Mouse (Mus musculus) midbrain, embryonic 16.5 days (tissue): ENCODE measurements around the gene Larp4b. TPM values are rescaled to one million over a fixed set of nuclear protein-coding genes. Genes with fewer than 3 reads are reported as not detected.
"Not testable (repeated sequence)": the region's sequence is repeated elsewhere in the genome, so short reads cannot be mapped to it uniquely, and the experiment has no call there.

Source experiments
- ATAC-seq: fragments of 200-750 bp; cut with Nextera tagmentation; 2 replicates; pipeline ENCODE4 v1.8.0; 2017; ENCODE audit warnings: moderate TSS enrichment
- H3K27ac ChIP-seq: fragments of 300-500 bp; sonication (generic); 2 replicates; pipeline ENCODE4 v1.5.1; 2014; ENCODE audit warnings: mild to moderate bottlenecking, low read length, mixed read lengths
- H3K27me3 ChIP-seq: fragments of 300-500 bp; sonication (generic); 2 replicates; pipeline ENCODE4 v1.6.1; 2014; ENCODE audit warnings: low read depth, low read length, mixed read lengths; ENCODE audit not compliant: control insufficient read depth, insufficient read depth
- H3K36me3 ChIP-seq: fragments of 300-500 bp; sonication (generic); 2 replicates; pipeline ENCODE4 v1.6.1; 2014; ENCODE audit warnings: mild to moderate bottlenecking, low read length, moderate library complexity, mixed read lengths; ENCODE audit not compliant: control insufficient read depth, insufficient read depth
- H3K4me1 ChIP-seq: fragments of 300-500 bp; sonication (generic); 2 replicates; pipeline ENCODE4 v1.6.1; 2014; ENCODE audit warnings: mild to moderate bottlenecking, low read length, mixed read lengths; ENCODE audit not compliant: control insufficient read depth, insufficient read depth
- H3K4me2 ChIP-seq: fragments of 300-500 bp; sonication (generic); 2 replicates; pipeline ENCODE4 v1.6.1; 2014; ENCODE audit warnings: mild to moderate bottlenecking, low read length, mixed read lengths
- H3K4me3 ChIP-seq: fragments of 300-500 bp; sonication (generic); 2 replicates; pipeline ENCODE4 v1.5.1; 2014; ENCODE audit warnings: low read depth, mild to moderate bottlenecking, low read length, moderate library complexity, mixed read lengths
- H3K9ac ChIP-seq: fragments of 300-500 bp; sonication (generic); 2 replicates; pipeline ENCODE4 v1.6.1; 2014; ENCODE audit warnings: low read depth, low read length, mixed read lengths
- H3K9me3 ChIP-seq: fragments of 300-500 bp; sonication (generic); replicated peaks from 2 replicates; pipeline ENCODE4 v1.6.1; 2014; ENCODE audit warnings: mild to moderate bottlenecking, low read length, mixed read lengths; ENCODE audit not compliant: control insufficient read depth, poor library complexity, severe bottlenecking
- WGBS: fragments of 180-500 bp; shearing (Covaris S2); extraction: QIAGEN DNeasy Blood & Tissue Kit; methylation state at CpG from one replicate; pipeline ENCODE4 v1.1.7; 2014; 5-methylcytosine and 5-hydroxymethylcytosine counted together
- polyA plus RNA-seq: library from polyadenylated mRNA; unstranded; fragments of >200 nt; fragmentation: Nextera tagmentation; extraction: Ambion mirVana; gene quantifications from 2 replicates; pipeline ENCODE4 v1.2.1, GENCODE M21; 2015

Gene Larp4b
- polyA plus RNA-seq, result 41.6 and 42.6 TPM in 2 replicates

DNA sequence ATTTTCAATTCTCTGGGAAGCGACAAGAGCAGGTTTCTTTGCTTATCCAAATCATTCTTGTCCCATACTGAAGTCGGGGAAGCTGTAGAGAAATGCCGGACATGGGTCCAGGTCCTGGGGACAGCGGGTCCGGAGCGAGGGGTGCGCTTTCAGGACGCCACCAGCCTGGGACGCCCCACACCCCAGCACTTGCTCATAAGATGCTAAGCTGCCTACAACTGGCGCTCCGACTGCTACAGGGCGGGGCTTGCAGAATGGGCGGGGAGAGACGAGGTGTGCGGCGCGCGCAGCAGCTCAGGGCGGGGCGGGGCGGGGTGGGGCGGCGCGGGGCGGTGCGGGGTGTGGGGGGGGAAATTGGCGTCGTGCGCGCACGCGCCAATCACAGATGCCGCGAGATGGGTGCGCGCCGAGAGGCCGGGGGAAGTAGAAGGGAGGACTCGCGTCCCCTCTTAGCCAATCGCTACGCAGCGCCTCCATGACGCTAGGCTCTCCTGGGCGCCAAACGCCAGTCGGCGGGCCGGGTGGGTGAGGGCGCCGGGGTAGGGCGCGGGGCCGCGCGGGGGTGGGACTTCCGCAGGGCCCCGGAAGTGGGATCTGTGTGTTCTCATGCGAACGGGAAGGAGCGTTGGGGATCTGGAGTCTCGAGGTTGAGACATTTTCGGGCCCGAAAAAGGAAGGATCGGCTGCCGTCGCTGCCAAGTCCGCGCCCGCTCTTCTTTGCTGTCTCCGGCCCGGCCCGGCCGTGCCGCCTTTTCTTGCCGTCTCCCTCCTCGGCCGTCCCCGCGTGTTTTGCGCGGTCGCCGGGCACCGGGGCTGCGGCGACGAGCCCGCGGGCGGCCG lies at the start of gene Larp4b:
Gene Larp4b (plus strand): TSS at position 566 of the 840 bp plus-strand sequence.
- WGBS, result under 1% methylated on average over 82 of the region's 92 CpGs
- H3K4me3 ChIP-seq, result peak within 1 kb of the TSS; percentile 99
- peak; percentile 100 for ATAC-seq

DNA sequence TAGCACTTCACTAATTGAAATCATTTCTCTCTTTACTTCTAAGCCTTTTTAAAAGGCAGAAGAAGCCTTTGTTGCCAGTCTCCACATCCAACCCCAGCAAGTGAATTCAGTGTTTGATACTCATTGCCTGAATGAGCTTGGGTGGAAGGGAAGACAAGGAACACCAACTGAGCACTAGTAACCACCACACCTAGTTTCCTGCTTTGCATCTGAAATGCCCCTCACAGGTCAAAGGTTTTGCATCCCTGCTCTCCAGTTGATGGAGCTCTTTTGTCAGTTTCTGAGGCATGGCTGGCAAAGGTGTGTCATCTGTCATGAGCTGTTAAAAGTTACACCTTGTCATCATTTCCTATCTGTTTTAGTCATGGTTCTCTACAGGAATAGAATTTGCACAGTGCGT lies 49.0 kb upstream of the Larp4b start:
- Histone ChIP-seq H3K9me3 (no peaks in the 10 kb centered on the region), H3K4me2 (no peak overlapping the region), H3K27ac (no peak overlapping the region), H3K4me1 (no peaks in the 10 kb centered on the region), H3K27me3 (no peaks in the 10 kb centered on the region), H3K4me3 (no peak overlapping the region), H3K36me3 (no peaks in the 10 kb centered on the region), H3K9ac (no peak overlapping the region)
- 100% methylated on average over 1 of the region's 1 CpGs for WGBS
- ATAC-seq, result no peak

More for the DNA sequence above, at the start of gene Larp4b:
- Histone ChIP-seq H3K27ac (peak within 1 kb of the TSS; percentile 88), H3K4me2 (peak within 1 kb of the TSS; percentile 97), H3K9me3 (no peaks in the 10 kb centered on the region), H3K4me1 (peaks cover 34% of the 10 kb centered on the region), H3K27me3 (no peaks in the 10 kb centered on the region), H3K9ac (peak within 1 kb of the TSS; percentile 96), H3K36me3 (no peaks in the 10 kb centered on the region)

DNA sequence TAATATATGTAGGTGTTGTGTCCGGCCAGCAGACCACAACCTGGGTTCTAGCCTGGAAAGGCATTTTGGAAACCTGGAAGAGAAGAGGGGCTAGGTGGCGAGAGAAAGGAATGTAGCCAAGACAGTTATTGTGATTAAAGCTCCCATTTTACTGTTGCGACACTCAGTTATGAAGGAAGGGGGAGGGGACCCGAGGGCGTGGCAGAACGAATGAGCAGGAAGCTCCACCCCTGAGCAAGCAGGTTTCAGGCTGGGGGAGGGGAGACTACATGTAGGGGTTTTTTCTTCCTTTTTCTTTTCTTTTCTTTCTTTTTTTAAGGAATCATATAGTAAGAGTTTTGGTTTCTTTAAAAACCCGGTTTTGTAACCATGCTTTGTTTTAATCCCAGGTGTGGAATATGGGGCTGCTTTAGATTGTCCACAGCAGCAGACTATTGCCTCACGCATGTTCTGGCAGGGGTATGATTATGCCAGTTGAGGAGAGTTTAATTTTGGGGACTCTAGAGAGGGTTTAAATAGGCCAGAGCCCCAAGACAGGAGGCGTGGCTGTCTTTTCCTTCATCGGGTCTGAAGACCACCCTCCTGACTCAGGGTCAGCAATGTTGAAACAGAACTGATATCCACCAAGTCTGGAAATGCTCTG lies 41.5 kb upstream of the Larp4b start:
- not testable (repeated sequence) for H3K4me2 ChIP-seq, H3K4me3 ChIP-seq, H3K36me3 ChIP-seq, ATAC-seq, H3K27ac ChIP-seq, H3K4me1 ChIP-seq, H3K9ac ChIP-seq, H3K9me3 ChIP-seq, H3K27me3 ChIP-seq
- WGBS, result 73% methylated on average over 10 of the region's 10 CpGs

DNA sequence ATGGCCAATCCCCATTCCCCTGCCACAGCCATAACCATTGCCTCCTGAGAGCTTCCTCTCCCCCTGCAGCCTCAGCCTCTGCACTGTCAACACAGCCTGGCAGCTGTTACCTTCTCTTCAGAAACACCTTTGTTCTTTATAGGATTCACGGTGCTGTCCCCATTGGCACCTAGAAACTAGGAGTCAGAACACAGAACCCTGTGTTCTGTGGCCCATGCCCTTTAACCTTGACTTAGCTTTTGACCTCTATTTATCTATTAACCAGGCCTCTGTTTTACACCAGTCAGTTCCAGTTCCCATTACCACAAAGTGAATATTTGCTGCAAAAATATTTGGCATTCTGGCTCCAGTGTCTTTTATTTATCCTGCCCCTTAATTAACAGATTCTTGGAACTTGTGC lies 36.4 kb upstream of the Larp4b start:
- 83% methylated on average over 1 of the region's 1 CpGs for WGBS
- Histone ChIP-seq H3K27ac (no peak overlapping the region), H3K4me3 (no peak overlapping the region), H3K4me1 (no peaks in the 10 kb centered on the region), H3K9ac (no peak overlapping the region), H3K27me3 (no peaks in the 10 kb centered on the region), H3K4me2 (no peak overlapping the region), H3K36me3 (no peaks in the 10 kb centered on the region), H3K9me3 (no peaks in the 10 kb centered on the region)
- no peak for ATAC-seq

DNA sequence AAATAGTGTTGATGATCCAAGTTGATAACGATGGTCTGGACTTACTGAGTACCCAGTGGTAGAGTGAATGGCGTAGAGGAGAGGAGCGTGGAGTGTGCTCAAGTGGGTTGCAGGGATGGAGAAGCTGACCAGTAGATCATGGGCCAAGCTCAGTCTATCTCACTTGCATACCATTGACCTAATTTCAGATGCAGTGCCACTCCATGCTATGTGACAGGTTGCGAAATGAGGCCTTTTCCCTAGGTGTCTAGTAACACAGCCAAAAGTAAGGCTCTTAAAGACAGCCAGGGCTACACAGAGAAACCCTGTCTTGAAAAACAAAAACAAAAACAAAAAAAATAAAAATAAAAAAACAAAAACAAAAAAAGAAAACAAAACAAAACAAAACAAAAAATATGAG lies 35.0 kb upstream of the Larp4b start:
- Histone ChIP-seq H3K27ac (no peak overlapping the region), H3K36me3 (no peaks in the 10 kb centered on the region), H3K9ac (no peak overlapping the region), H3K27me3 (no peaks in the 10 kb centered on the region), H3K4me1 (no peaks in the 10 kb centered on the region), H3K4me2 (no peak overlapping the region), H3K4me3 (no peak overlapping the region), H3K9me3 (no peaks in the 10 kb centered on the region)
- 91% methylated on average over 4 of the region's 4 CpGs for WGBS
- ATAC-seq, result no peak

DNA sequence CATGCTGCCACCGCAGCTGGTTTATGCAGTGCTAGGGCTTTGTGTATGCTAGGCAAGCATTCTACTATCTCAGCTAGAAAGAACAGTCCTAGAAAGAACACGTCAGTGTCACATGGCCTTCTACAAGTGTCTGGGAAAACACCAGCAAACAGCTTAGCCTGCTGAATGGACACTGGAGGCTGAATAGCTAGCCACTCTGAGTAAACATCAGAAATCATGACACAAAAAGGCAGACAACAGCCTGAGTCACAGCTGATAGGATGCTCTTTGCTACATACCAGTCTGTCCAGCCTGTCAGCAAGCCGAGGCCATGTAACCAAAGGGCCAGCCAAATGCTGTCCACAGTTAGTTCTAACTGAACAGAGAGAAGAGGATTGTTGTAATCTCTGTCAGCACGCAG lies 32.3 kb upstream of the Larp4b start:
- Histone ChIP-seq H3K27me3 (no peaks in the 10 kb centered on the region), H3K4me3 (no peak overlapping the region), H3K4me2 (no peak overlapping the region), H3K36me3 (no peaks in the 10 kb centered on the region), H3K27ac (no peak overlapping the region), H3K9ac (no peak overlapping the region), H3K4me1 (no peaks in the 10 kb centered on the region), H3K9me3 (no peaks in the 10 kb centered on the region)
- WGBS, result 74% methylated on average over 4 of the region's 4 CpGs
- ATAC-seq, result no peak

DNA sequence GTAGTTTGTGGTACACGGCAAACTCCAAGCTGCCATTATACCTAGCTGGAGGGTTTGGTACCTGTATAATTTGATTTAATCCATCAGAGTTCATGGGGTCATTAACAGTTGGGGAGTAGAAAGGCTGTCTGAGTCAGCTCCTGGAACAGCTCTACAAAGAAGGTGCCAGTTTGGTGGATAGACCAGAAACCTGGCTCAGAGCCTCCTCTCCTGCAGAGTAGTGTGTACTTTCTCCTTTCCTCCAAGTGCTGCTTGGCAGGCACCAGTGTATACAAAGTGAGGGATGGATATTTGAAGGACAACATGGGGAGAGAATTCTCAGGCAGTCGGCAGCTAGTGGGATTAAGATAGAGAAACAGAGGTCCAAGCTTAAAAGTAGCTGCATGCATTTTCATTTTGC lies 29.5 kb upstream of the Larp4b start:
- ATAC-seq, result no peak
- no peaks in the 10 kb centered on the region for H3K27me3 ChIP-seq
- H3K4me3 ChIP-seq, result no peak overlapping the region
- no peak overlapping the region for H3K4me2 ChIP-seq
- no peak overlapping the region for H3K9ac ChIP-seq
- H3K36me3 ChIP-seq, result no peaks in the 10 kb centered on the region
- no peaks in the 10 kb centered on the region for H3K4me1 ChIP-seq
- H3K9me3 ChIP-seq, result no peaks in the 10 kb centered on the region
- WGBS, result 83% methylated on average over 2 of the region's 2 CpGs
- H3K27ac ChIP-seq, result no peak overlapping the region

DNA sequence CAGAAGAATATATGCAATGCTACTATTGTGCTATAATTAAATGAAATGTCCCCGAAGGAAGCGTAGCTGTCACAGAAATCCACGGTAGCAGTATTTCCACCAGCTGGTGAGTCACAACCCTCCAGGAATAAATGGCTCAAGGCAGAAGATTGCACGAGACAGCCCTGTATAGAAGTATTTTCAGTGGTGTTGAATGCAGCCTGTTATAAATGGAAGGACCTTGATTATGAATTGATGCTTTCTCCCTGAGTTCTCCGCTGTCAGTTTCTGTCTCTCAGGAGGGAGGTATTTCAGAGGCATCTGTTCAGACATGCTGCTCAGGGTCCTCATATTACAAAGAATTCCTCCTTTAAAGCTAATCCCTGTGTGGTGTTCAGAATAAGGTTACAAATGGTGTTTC lies 27.6 kb upstream of the Larp4b start:
- Histone ChIP-seq H3K4me1 (no peaks in the 10 kb centered on the region), H3K27ac (no peak overlapping the region), H3K4me2 (no peak overlapping the region), H3K36me3 (no peaks in the 10 kb centered on the region), H3K9ac (no peak overlapping the region), H3K27me3 (no peaks in the 10 kb centered on the region), H3K9me3 (no peaks in the 10 kb centered on the region), H3K4me3 (no peak overlapping the region)
- no peak; the same call in 1 of the 2 replicates for ATAC-seq
- WGBS, result 43% methylated on average over 5 of the region's 5 CpGs

DNA sequence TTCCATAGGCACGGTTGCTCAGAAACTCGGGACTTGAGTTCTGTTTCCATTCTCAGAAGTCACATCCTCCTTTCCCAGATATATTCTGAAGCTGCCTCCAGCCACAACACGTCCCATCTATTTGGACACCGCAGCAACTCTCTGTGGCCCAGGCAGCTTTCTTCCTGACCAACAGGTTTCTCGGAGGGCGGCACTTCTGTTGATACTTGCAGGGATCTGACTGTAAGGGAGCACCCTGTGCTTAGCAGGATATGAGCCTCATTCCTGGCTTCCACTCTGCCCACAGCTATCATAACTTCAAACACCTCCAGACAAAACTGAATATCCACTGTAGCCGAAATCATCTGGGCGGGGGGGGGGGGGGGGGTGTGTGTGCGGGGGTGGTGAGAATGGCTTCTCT lies 22.7 kb upstream of the Larp4b start:
- Histone ChIP-seq H3K9ac (no peak overlapping the region), H3K4me3 (no peak overlapping the region), H3K27me3 (no peaks in the 10 kb centered on the region), H3K27ac (no peak overlapping the region), H3K9me3 (no peaks in the 10 kb centered on the region), H3K36me3 (no peaks in the 10 kb centered on the region), H3K4me2 (no peak overlapping the region), H3K4me1 (no peaks in the 10 kb centered on the region)
- ATAC-seq, result no peak
- 88% methylated on average over 8 of the region's 9 CpGs for WGBS
